Mouse (Mus musculus): ENCODE measurements around the gene Tbc1d15. TPM values are rescaled to one million over a fixed set of nuclear protein-coding genes. Genes with fewer than 3 reads are reported as not detected.
A peak's percentile ranks its signal among the peaks of the same experiment; 100 is the strongest.

Gene Tbc1d15
- polyA plus RNA-seq, 1 experiment from 2014 or later = 49.0 TPM

DNA sequence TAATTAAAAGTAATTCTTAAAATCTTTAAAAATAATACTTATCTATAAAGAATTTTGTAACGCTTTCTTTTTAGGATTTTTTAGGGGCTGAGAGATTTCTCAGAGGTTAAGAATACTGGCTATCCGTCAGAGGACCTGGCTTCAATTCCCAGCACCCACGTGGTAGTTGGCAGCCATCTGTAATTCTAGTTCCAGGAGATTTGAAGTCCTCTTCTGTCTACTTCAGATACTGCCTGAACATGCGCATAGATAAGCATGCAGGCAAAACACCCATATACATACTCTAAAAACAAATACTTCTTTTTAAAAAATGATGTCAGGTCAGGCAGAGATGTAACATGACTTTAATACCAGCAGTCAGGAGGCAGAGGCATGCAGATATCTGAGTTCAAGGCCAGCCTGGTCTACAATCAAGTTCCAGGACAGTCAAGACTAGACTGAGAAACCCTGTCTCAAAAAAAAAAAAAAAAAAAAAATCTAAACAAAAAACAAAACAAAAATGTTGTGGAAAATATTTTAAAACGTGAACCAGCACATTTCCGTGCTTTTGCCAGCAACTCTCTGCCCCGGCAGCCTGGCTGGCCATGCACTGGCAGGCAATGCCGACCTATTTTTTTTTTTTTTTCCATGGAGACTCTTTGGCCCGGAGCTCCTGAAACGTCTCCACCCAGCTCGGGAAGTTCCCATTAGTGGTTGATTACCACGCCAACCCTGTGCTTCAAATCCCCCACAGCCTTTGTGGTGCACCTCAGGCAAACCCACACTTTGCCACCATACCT is 19.5 kb upstream of the Tbc1d15 start:
- Histone ChIP-seq H3K36me3 (no peaks in the 10 kb centered on the region), H3K9me3 (replicated peaks) (no peaks in the 10 kb centered on the region), H3K4me1 (no peaks in the 10 kb centered on the region), H3K4me3 (no peak overlapping the region), H3K27ac (replicated peaks) (no peak overlapping the region), H3K27me3 (ENCODE audit: low read depth, poor library complexity, severe bottlenecking) (no peaks in the 10 kb centered on the region)
- whole genome bisulfite sequencing = 89% methylated on average over 12 of the region's 12 CpGs
- no peak for DNase-seq (ENCODE audit: low spot score)

DNA sequence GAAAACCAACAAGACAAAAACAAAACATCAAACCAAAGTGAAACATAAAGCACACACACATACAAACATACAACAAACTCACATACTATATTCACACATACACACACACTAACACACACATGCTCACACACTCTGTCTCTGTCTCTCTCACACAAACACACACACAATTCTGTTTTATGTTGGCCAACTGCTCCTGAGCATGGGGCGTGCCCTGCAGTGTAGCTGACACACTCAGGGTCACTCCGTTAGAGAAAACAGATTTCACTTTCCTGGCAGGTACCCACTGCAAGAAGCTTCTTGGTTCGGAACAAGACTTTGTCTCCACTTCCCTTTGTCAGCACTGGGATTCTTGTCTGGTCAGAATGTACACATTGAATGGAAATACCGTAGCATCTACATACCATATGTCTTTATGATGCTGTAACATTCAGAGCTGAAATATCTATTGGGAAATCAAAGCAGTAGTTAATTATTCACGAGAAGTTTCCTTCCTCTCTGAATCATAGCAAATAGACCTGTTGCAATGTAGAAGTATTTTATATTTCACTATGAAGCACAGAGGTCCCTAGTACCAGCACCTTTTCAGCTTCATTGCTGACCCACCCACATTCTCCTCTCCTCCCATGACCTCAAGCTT is 11.8 kb upstream of the Tbc1d15 start:
- H3K27me3 ChIP-seq (ENCODE audit: low read depth, poor library complexity, severe bottlenecking) = no peaks in the 10 kb centered on the region
- H3K36me3 ChIP-seq = no peaks in the 10 kb centered on the region
- no peak overlapping the region for H3K4me3 ChIP-seq
- no peaks in the 10 kb centered on the region for H3K4me1 ChIP-seq
- 80% methylated on average over 5 of the region's 5 CpGs for WGBS
- H3K9me3 ChIP-seq (replicated peaks) = 0 out of 2 replicates have a peak, but pooled peaks cover 2% of the 10 kb centered on the region
- no peak for DNase-seq (ENCODE audit: low spot score)
- no peak overlapping the region for H3K27ac ChIP-seq (replicated peaks)

DNA sequence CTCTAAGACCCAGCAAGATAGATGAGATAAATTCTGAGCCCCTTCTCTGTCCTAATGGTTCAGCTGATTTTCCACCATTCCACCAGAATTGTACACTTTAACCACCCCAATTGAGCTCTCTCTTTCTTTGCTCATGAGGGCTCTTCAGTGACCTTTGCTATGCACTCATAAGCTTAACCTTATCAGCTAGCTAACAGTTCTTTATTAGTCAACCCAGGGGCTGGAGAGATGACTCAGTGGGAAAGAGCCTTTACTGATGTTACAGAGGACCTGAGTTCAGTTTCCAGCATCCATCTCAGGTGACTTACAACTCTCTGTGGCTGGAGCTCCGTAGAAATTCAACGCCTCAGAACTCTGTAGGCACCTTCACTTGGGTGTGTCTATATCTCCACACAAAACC is 11.0 kb upstream of the Tbc1d15 start:
- Histone ChIP-seq H3K4me1 (no peaks in the 10 kb centered on the region), H3K4me3 (no peak overlapping the region), H3K36me3 (no peaks in the 10 kb centered on the region), H3K27ac (replicated peaks) (no peak overlapping the region), H3K9me3 (replicated peaks) (0 out of 2 replicates have a peak, but pooled peaks cover 2% of the 10 kb centered on the region), H3K27me3 (ENCODE audit: low read depth, poor library complexity, severe bottlenecking) (no peaks in the 10 kb centered on the region)
- 90% methylated on average over 2 of the region's 2 CpGs for WGBS
- DNase-seq (ENCODE audit: low spot score) = no peak

DNA sequence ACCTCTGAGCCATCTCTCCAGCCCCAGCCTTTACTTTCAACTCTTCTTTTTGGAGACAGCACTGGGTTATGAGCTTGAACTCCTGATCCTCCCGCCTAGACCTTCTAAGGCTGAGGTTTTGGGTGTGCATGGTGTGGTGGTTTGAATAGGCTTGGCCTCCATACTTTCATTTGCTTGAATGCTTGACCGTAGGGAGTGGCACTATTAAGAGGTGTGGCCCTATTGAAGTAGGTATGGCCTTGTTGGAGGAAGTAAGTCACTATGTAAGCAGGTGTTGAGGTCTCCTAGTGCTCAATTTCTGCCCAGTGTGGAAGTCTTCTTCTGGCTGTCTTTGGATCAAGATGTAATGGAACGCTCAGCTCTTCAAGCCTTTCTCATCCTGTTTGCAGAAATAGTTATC is 10.2 kb upstream of the Tbc1d15 start:
- 88% methylated on average over 3 of the region's 3 CpGs for WGBS
- no peak overlapping the region for H3K27ac ChIP-seq (replicated peaks)
- no peak for DNase-seq (ENCODE audit: low spot score)
- no peak overlapping the region for H3K4me3 ChIP-seq
- H3K36me3 ChIP-seq = no peaks in the 10 kb centered on the region
- no peaks in the 10 kb centered on the region for H3K4me1 ChIP-seq
- no peaks in the 10 kb centered on the region for H3K27me3 ChIP-seq (ENCODE audit: low read depth, poor library complexity, severe bottlenecking)
- H3K9me3 ChIP-seq (replicated peaks) = 0 out of 2 replicates have a peak, but pooled peaks cover 2% of the 10 kb centered on the region

- DNase-seq (ENCODE audit: low spot score) = no peak
- Histone ChIP-seq H3K27ac (replicated peaks) (no peak overlapping the region), H3K9me3 (replicated peaks) (0 out of 2 replicates have a peak, but pooled peaks cover 2% of the 10 kb centered on the region), H3K27me3 (ENCODE audit: low read depth, poor library complexity, severe bottlenecking) (no peaks in the 10 kb centered on the region), H3K4me3 (no peak overlapping the region), H3K4me1 (peaks cover 8% of the 10 kb centered on the region), H3K36me3 (no peaks in the 10 kb centered on the region)
- WGBS = 86% methylated on average over 5 of the region's 5 CpGs
These were observed 4.9 kb upstream of the Tbc1d15 start for GRCm38 (mm10) chr10:115256162-115256561.

DNA sequence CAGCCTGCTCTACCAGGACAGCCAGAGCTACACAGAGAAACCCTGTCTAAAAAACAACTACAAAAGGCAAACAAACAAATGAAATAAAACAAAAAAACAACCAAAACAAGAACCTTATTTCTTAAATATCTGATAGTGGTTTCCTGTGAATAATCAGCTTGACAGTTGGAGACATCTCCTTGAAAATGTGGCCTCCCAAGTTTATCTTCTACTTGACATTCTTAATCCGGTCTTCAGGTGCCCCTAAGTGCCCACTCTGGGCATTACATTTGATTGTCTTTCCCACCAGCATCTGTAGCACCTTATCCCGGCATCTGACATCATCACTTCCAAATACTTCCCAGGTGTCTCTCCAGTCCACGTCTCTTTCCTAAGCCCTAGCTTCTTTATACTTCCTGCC is 2.3 kb upstream of the Tbc1d15 start:
- H3K27me3 ChIP-seq (ENCODE audit: low read depth, poor library complexity, severe bottlenecking) = no peaks in the 10 kb centered on the region
- no peaks in the 10 kb centered on the region for H3K36me3 ChIP-seq
- H3K9me3 ChIP-seq (replicated peaks) = no peaks in the 10 kb centered on the region
- H3K4me3 ChIP-seq = no peak overlapping the region
- no peak overlapping the region for H3K27ac ChIP-seq (replicated peaks)
- 79% methylated on average over 3 of the region's 3 CpGs for WGBS
- H3K4me1 ChIP-seq = peaks cover 18% of the 10 kb centered on the region
- DNase-seq (ENCODE audit: low spot score) = no peak

GRCm38 (mm10) chr10:115252321-115252757 is 1.1 kb upstream of the Tbc1d15 start:
- DNase-seq (ENCODE audit: low spot score) = peak; percentile 34
- H3K9me3 ChIP-seq (replicated peaks) = no peaks in the 10 kb centered on the region
- peak overlapping the region; percentile 96 for H3K4me3 ChIP-seq
- no peaks in the 10 kb centered on the region for H3K36me3 ChIP-seq
- peak overlapping the region; percentile 64 for H3K27ac ChIP-seq (replicated peaks)
- peaks cover 23% of the 10 kb centered on the region for H3K4me1 ChIP-seq
- no peaks in the 10 kb centered on the region for H3K27me3 ChIP-seq (ENCODE audit: low read depth, poor library complexity, severe bottlenecking)
- 15% methylated on average over 10 of the region's 10 CpGs for WGBS

DNA sequence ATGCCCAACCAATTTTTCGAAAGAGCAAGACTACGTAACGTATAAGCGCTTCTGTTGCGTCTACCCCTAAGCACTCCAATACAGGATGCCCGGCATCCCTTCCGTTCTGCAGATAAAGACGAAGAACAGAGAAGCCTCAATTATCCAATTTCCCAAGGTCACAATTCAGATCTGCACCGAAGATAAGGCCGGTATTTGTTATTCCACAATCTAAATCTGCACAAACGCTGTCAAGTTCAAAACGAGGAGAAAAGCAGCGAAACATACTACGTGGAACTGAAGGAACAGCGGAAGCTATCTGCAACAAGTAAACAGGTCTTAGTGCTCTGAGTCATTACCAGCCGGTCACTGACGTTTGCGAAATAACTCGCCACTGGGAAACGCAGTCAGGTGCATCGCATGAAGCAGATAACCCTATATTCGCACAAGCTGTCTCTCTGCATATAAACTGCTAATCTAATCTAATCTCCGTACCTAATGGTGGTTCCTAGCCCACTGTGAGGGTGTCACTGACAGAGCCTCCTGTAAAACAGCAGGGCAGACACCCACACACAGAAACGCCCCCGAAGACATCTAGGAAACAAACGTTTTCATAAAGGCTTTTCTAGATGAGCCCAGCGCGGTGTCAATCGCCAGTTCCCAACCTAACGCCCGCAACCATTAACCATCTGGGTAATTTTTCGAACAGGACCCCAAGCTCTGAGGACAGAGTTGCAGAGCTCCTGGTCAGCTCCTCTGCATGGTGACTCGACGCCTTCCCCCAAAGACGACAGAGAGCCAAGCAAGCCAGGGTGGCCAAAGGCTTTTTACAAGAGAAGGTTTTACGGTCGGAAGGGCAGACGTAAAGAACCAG is 806 bp downstream of the Tbc1d15 start:
- DNase-seq (ENCODE audit: low spot score) = no peak
- peak overlapping the region; percentile 96 for H3K4me3 ChIP-seq
- H3K4me1 ChIP-seq = peaks cover 23% of the 10 kb centered on the region
- 34% methylated on average over 37 of the region's 38 CpGs for WGBS
- H3K27me3 ChIP-seq (ENCODE audit: low read depth, poor library complexity, severe bottlenecking) = no peaks in the 10 kb centered on the region
- H3K9me3 ChIP-seq (replicated peaks) = no peaks in the 10 kb centered on the region
- peak overlapping the region; percentile 90 for H3K27ac ChIP-seq (replicated peaks)
- no peaks in the 10 kb centered on the region for H3K36me3 ChIP-seq

GRCm38 (mm10) chr10:115248041-115248440 is 3.2 kb downstream of the Tbc1d15 start:
- Histone ChIP-seq H3K4me3 (no peak overlapping the region), H3K27me3 (ENCODE audit: low read depth, poor library complexity, severe bottlenecking) (no peaks in the 10 kb centered on the region), H3K27ac (replicated peaks) (no peak overlapping the region), H3K4me1 (peaks cover 23% of the 10 kb centered on the region), H3K36me3 (no peaks in the 10 kb centered on the region), H3K9me3 (replicated peaks) (no peaks in the 10 kb centered on the region)
- DNase-seq (ENCODE audit: low spot score) = no peak
- 43% methylated on average over 7 of the region's 7 CpGs for WGBS

GRCm38 (mm10) chr10:115245488-115245887 is 5.8 kb downstream of the Tbc1d15 start:
- WGBS = 98% methylated on average over 2 of the region's 2 CpGs
- no peak overlapping the region for H3K27ac ChIP-seq (replicated peaks)
- H3K4me1 ChIP-seq = peaks cover 14% of the 10 kb centered on the region
- peaks cover under 1% of the 10 kb centered on the region; the same call in 1 of the 2 replicates for H3K36me3 ChIP-seq
- H3K9me3 ChIP-seq (replicated peaks) = no peaks in the 10 kb centered on the region
- H3K27me3 ChIP-seq (ENCODE audit: low read depth, poor library complexity, severe bottlenecking) = no peaks in the 10 kb centered on the region
- DNase-seq (ENCODE audit: low spot score) = no peak
- no peak overlapping the region for H3K4me3 ChIP-seq

- no peak for DNase-seq (ENCODE audit: low spot score)
- H3K36me3 ChIP-seq = peaks cover 37% of the 10 kb centered on the region
- 88% methylated on average over 8 of the region's 8 CpGs for WGBS
- no peaks in the 10 kb centered on the region for H3K9me3 ChIP-seq (replicated peaks)
- no peak overlapping the region for H3K27ac ChIP-seq (replicated peaks)
- no peak overlapping the region for H3K4me3 ChIP-seq
- no peaks in the 10 kb centered on the region for H3K27me3 ChIP-seq (ENCODE audit: low read depth, poor library complexity, severe bottlenecking)
- no peaks in the 10 kb centered on the region for H3K4me1 ChIP-seq
These were observed 10.1 kb downstream of the Tbc1d15 start for GRCm38 (mm10) chr10:115241082-115241595.

GRCm38 (mm10) chr10:115237931-115238330 is 13.3 kb downstream of the Tbc1d15 start:
- Histone ChIP-seq H3K27ac (replicated peaks) (no peak overlapping the region), H3K4me3 (no peak overlapping the region), H3K4me1 (no peaks in the 10 kb centered on the region), H3K27me3 (ENCODE audit: low read depth, poor library complexity, severe bottlenecking) (no peaks in the 10 kb centered on the region), H3K9me3 (replicated peaks) (no peaks in the 10 kb centered on the region), H3K36me3 (peaks cover 48% of the 10 kb centered on the region)
- 87% methylated on average over 4 of the region's 4 CpGs for WGBS
- no peak for DNase-seq (ENCODE audit: low spot score)

Data from midbrain, embryonic 10.5 days (tissue).